Mouse (Mus musculus) lung, embryonic 15.5 days (tissue): ENCODE data around the gene Igf1. TPM values are rescaled to one million over a fixed set of nuclear protein-coding genes. Genes with fewer than 3 reads are reported as not detected.

Experiments used
- ATAC-seq: fragments of 200-750 bp; cut with Nextera tagmentation; 2 replicates; pipeline ENCODE4 v1.8.0; 2017; ENCODE audit warnings: moderate number of reproducible peaks, borderline replicate concordance; ENCODE audit not compliant: low FRiP score, low TSS enrichment; ENCODE audit errors: extremely low read depth
- H3K27ac ChIP-seq: fragments of 300-500 bp; sonication (generic); 2 replicates; pipeline ENCODE4 v1.5.1; 2015; ENCODE audit warnings: moderate library complexity, mild to moderate bottlenecking, inconsistent platforms
- H3K27me3 ChIP-seq: fragments of 300-500 bp; sonication (generic); 2 replicates; pipeline ENCODE4 v1.6.1; 2015; ENCODE audit warnings: inconsistent platforms
- H3K36me3 ChIP-seq: fragments of 300-500 bp; sonication (generic); 2 replicates; pipeline ENCODE4 v1.6.1; 2015; ENCODE audit warnings: inconsistent platforms
- H3K4me1 ChIP-seq: fragments of 300-500 bp; sonication (generic); 2 replicates; pipeline ENCODE4 v1.6.1; 2015; ENCODE audit warnings: inconsistent platforms
- H3K4me2 ChIP-seq: fragments of 300-500 bp; sonication (generic); 2 replicates; pipeline ENCODE4 v1.6.1; 2015; ENCODE audit warnings: inconsistent platforms, mild to moderate bottlenecking, moderate library complexity
- H3K4me3 ChIP-seq: fragments of 300-500 bp; sonication (generic); 2 replicates; pipeline ENCODE4 v1.5.1; 2015; ENCODE audit warnings: mild to moderate bottlenecking, inconsistent platforms
- H3K9ac ChIP-seq: fragments of 300-500 bp; sonication (generic); 2 replicates; pipeline ENCODE4 v1.6.1; 2015; ENCODE audit warnings: inconsistent platforms
- H3K9me3 ChIP-seq: fragments of 300-500 bp; sonication (generic); 2 replicates; pipeline ENCODE4 v1.6.1; 2016; ENCODE audit warnings: inconsistent platforms
- WGBS: fragments of 180-500 bp; shearing (Covaris S2); methylation state at CpG from one replicate; pipeline ENCODE4 v1.1.7; 2015; 5-methylcytosine and 5-hydroxymethylcytosine counted together
- polyA plus RNA-seq: library from polyadenylated mRNA; unstranded; fragments of >200 nt; fragmentation: Nextera tagmentation; extraction: Ambion mirVana; gene quantifications from 2 replicates; pipeline ENCODE4 v1.2.1, GENCODE M21; 2015

The Igf1 gene
- polyA plus RNA-seq, 1 experiment from 2014 or later: 77.1 TPM

DNA sequence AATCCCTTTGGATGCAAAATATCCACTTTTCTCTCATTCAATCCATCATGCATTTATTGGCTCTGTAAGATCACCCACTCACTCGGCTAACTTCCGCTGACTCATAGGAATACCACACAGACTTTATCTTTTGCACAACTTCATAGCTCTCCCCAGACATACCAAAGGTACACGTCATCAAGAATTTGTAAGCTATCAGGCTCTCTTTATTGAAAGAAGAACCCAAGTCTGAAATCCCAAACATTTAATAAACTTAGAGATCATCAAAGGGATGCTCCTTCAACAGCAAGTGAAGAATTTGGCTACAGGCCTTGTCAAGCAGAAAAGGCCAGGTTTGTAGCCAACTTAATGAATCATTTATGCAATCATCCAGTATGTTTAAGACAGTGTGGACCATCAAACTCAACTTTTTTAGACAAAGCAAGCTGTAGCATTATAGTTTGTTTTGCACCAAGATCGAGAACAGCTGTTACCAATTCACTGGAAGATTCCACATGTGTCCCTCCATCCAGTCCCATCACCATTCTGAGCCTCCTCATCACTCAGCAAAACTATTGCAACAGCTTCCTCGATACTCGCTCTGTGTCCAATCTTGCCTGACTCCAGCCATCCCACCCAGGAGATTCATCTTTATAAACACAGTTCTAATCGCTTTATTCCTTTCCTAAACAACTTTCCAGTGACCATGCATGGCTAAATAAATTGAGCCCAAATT, 22.2 kb downstream of the Igf1 start:
- WGBS: 44% methylated on average over 7 of the region's 7 CpGs
- Histone ChIP-seq H3K27me3 (no peaks in the 10 kb centered on the region), H3K9me3 (no peaks in the 10 kb centered on the region), H3K9ac (no peak overlapping the region), H3K27ac (peak overlapping the region; percentile 33; the same call in 1 of the 2 replicates), H3K4me3 (no peak overlapping the region), H3K4me2 (no peak overlapping the region), H3K4me1 (peaks cover 12% of the 10 kb centered on the region), H3K36me3 (no peaks in the 10 kb centered on the region)
- peak; percentile 93 for ATAC-seq

DNA sequence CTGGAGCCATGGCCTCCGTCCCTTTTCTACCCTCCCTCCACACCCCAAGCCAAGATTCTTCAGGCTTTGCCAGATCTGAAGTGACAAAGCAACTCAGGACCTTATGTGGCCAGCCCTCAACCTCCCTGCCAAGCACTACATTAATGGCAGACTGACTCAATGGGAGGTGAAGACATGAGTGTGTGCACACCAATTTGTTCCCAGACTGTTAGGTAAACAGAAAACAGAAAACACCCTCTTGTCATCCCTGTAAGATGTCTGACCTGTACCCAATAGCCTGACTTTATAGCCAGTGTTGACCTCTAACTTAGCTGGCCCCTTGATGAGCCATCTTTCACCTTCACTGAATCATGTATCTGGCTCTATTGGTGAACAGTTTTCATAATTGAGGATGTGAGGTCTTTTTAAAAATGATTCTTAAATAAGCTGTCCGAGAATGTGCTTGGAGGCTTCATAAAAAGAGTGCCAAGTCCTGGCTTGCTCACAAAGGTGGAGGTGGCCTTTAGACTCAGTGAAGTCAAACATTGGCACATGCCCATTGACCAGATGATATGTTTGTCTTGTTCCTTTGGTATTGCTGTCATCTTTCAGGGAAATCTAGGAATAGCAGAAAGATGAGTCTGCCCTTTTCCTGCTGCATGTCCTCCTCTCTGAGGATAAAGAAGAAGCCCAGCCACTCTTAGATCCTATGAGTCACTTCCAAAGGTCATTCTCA, 27.4 kb downstream of the Igf1 start:
- H3K4me2 ChIP-seq: no peak overlapping the region
- ATAC-seq: no peak
- peaks cover 4% of the 10 kb centered on the region; the same call in 1 of the 2 replicates for H3K4me1 ChIP-seq
- no peak overlapping the region for H3K27ac ChIP-seq
- no peak overlapping the region for H3K9ac ChIP-seq
- no peaks in the 10 kb centered on the region for H3K27me3 ChIP-seq
- H3K9me3 ChIP-seq: no peaks in the 10 kb centered on the region
- no peaks in the 10 kb centered on the region for H3K36me3 ChIP-seq
- H3K4me3 ChIP-seq: no peak overlapping the region
- 75% methylated on average over 2 of the region's 2 CpGs for WGBS

DNA sequence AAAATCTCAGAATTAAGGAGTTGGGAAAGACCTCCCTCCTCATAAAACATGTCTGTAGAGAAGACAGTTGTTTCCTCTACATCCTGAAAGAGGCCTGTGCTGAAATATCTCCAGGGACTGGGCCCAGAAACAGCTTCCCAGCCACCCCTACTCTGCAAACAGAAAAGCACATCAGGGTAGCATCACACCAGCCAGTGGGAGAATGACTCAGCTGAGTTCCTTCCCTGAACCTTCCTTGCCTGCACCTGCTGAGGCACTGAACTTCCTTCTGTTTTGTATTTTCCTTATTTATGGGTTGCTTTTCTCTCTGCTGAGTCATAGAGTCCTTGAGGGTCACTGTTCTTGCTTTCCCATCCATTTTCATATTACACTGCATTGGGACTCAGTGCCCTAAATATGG, 31.8 kb downstream of the Igf1 start:
- ATAC-seq: no peak
- H3K9me3 ChIP-seq: no peaks in the 10 kb centered on the region
- no peak overlapping the region for H3K4me3 ChIP-seq
- H3K27me3 ChIP-seq: no peaks in the 10 kb centered on the region
- H3K36me3 ChIP-seq: no peaks in the 10 kb centered on the region
- H3K4me2 ChIP-seq: no peak overlapping the region
- H3K9ac ChIP-seq: no peak overlapping the region
- H3K4me1 ChIP-seq: no peaks in the 10 kb centered on the region
- H3K27ac ChIP-seq: no peak overlapping the region

DNA sequence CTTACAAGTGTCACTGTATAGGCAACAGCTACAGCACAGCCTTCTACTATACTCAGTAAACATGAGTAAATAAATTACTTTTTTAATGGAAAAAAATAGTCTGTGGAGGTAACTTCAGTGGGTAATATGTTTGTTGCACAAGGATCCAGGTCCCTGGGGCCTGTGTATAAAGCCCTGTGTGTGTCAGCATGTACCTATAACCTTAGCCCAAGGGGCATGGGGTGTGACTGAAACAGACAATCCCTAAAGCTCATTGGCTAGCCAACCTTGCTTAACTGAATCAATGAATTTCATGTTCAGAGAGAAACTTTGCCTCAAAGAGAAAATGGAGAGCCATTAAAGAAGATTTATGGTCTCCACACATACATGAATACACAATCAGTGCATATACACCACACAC, 34.2 kb downstream of the Igf1 start:
- Histone ChIP-seq H3K27me3 (no peaks in the 10 kb centered on the region), H3K9me3 (no peaks in the 10 kb centered on the region), H3K4me1 (no peaks in the 10 kb centered on the region), H3K4me3 (no peak overlapping the region), H3K4me2 (no peak overlapping the region), H3K27ac (no peak overlapping the region), H3K9ac (no peak overlapping the region), H3K36me3 (no peaks in the 10 kb centered on the region)
- no peak for ATAC-seq

DNA sequence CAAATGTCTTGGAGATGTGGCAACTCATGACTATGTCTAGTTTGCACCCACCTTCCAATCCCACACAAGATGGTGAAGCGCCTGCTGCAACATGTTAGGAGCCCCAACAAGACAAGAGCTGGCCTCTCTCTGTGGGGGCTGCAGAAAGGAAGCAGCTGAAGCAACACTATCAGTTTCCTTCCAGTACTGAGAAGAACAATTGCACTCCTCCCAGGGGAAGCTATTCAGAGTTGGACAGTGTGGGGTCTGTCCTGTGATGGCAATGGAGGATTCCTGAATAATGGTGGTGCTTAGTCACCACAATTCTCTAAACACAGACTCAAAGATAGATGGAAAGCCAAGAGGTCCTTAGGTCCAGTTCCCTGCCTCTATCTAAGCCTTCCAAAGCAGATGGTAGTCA, 35.2 kb downstream of the Igf1 start:
- Histone ChIP-seq H3K4me3 (no peak overlapping the region), H3K9me3 (no peaks in the 10 kb centered on the region), H3K4me2 (no peak overlapping the region), H3K4me1 (no peaks in the 10 kb centered on the region), H3K36me3 (no peaks in the 10 kb centered on the region), H3K27me3 (no peaks in the 10 kb centered on the region), H3K9ac (no peak overlapping the region), H3K27ac (no peak overlapping the region)
- no peak for ATAC-seq
- WGBS: 96% methylated on average over 1 of the region's 1 CpGs

DNA sequence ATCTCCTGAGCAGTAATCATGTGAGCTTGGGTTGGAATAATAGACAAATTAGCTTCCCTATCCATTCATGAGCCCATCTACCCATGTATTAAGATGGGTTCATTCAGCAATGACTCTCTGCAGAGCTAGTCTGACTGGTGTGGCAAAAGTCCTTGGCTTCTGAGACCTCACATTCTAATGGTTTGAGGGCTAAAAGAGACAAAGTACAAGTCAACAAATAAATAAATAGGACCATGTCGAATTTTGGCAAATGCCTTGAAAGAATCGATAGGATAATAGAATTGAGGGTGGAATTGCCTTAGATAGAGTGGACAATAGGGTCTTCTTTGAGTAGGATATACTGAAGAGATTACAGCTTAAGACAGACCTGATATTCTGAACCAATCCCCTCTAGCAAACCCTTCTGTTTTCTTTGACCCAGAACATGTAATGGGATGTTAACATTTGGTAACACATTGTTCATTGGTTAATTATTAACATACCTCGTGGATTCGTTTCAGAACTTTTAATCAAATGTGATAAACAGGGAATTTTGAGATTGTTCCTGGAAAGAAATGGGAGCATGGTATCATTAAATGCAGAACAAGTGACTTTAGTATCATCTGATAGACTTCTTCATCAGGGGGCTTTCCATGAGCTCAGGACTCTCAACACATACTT, 36.5 kb downstream of the Igf1 start:
- 74% methylated on average over 4 of the region's 4 CpGs for WGBS
- H3K4me1 ChIP-seq: no peaks in the 10 kb centered on the region
- no peak for ATAC-seq
- no peaks in the 10 kb centered on the region for H3K27me3 ChIP-seq
- no peak overlapping the region for H3K4me2 ChIP-seq
- H3K9me3 ChIP-seq: no peaks in the 10 kb centered on the region
- no peak overlapping the region for H3K27ac ChIP-seq
- H3K36me3 ChIP-seq: no peaks in the 10 kb centered on the region
- no peak overlapping the region for H3K9ac ChIP-seq
- H3K4me3 ChIP-seq: no peak overlapping the region

DNA sequence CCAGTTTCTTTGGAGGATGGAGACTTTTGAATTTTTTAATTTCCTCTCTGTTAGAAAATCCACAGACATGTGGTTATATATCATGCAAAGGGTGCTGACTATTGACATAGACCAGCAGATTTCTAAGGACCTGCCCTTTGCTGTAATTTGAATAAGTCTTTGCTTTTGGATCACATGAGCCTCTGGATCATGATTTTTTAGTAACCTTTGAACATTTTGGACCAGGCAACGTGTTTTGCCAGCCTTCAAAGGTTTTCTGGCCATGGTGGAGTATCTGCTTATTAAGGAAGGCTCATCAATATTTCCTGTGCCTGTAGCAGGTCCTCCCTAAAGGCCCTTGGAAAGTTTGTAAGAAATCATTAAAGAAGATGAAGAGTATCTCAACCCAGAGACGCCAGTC, 37.3 kb downstream of the Igf1 start:
- ATAC-seq: no peak

DNA sequence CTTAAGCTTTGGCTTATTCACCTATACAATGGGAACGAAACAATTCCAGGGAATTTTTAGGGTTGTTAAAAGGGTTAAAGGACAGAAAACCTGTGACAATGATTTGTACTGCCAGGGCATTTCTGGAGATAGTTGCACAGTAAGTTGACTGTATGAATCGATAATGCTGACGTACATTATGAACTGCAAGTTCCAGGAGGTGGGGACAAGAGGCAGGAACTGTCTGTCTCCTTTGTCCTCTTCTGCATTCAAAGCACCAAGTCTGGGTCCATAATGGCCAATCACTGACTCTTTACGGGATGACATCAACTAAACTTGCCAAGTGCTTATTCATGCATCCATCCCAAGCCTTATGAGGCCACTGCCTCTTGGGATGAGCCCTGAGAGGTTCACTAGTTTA, 39.3 kb downstream of the Igf1 start:
- Histone ChIP-seq H3K4me2 (no peak overlapping the region), H3K27me3 (no peaks in the 10 kb centered on the region), H3K4me1 (no peaks in the 10 kb centered on the region), H3K27ac (no peak overlapping the region), H3K9ac (no peak overlapping the region), H3K9me3 (no peaks in the 10 kb centered on the region), H3K4me3 (no peak overlapping the region), H3K36me3 (no peaks in the 10 kb centered on the region)
- 91% methylated on average over 4 of the region's 4 CpGs for WGBS
- no peak for ATAC-seq

More for the DNA sequence above, 37.3 kb downstream of the Igf1 start:
- no peaks in the 10 kb centered on the region for H3K36me3 ChIP-seq
- no peaks in the 10 kb centered on the region for H3K4me1 ChIP-seq
- no peaks in the 10 kb centered on the region for H3K9me3 ChIP-seq
- H3K27me3 ChIP-seq: no peaks in the 10 kb centered on the region
- H3K4me2 ChIP-seq: no peak overlapping the region
- H3K9ac ChIP-seq: no peak overlapping the region
- H3K27ac ChIP-seq: no peak overlapping the region
- WGBS: 56% methylated on average over 2 of the region's 2 CpGs
- H3K4me3 ChIP-seq: no peak overlapping the region

DNA sequence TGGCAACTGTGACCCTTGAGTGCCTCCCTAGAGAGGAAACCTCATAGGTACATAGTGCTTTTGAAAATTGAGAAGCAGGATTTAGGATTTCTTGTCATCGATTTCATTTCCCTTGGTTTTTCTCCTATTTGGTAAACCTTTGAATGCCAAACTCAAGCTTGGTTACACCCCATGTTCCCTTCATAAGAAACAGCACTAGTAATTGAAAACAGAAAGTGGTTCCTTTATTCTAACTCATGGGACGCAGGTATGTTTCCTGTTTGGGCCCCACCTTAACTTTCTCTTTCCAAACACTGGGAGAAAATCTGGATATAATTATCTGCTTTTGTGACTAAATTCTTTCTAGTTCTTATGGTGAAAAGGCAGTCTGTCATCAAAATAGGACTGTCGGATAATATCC, 40.8 kb downstream of the Igf1 start:
- Histone ChIP-seq H3K27me3 (no peaks in the 10 kb centered on the region), H3K36me3 (no peaks in the 10 kb centered on the region), H3K4me1 (no peaks in the 10 kb centered on the region; the same call in 1 of the 2 replicates), H3K9me3 (no peaks in the 10 kb centered on the region), H3K9ac (no peak overlapping the region), H3K4me2 (no peak overlapping the region), H3K4me3 (no peak overlapping the region), H3K27ac (no peak overlapping the region)
- WGBS: 88% methylated on average over 3 of the region's 3 CpGs
- ATAC-seq: no peak

DNA sequence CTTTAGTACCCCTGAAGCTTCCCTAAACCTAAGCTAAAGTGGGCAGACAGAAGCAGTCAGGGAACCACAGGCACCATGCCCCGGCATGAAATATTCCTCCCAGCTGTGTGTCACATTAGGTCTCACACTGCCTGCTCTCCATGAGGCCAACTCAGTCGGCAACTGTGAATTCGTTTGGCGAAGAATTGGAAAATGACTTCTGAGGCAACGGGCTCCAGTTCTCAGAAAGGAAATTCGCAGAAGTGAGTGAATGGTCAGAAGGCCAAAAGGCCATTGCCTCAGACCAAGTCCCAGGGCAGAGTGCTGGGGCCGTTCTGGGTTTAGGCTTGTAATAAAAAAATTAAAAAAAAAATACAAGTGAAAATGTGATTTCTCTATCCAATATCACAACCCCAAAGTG, 43.9 kb downstream of the Igf1 start:
- ATAC-seq: no peak
- H3K27ac ChIP-seq: no peak overlapping the region
- 76% methylated on average over 7 of the region's 7 CpGs for WGBS

DNA sequence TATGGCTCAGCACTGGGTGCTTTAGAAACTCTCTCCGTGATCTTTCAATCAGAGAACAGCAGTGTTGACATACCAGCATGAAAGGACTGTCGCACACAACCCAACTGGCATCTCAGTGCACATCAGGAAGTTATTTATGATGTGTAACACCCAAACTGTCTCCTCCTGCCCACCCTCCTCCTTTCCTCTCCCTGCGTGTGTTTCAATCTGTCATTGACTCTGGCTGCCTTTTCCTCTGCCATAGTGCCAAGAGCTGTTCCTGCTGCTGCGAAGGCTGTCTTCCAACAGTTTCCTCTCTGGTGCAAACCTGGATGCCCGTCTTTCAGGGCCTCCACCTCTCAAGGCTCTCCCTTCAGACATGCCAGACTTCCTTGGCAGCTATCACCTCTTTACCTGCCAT, 46.3 kb downstream of the Igf1 start:
- peak; percentile 11; the same call in 1 of the 2 replicates for ATAC-seq
- Histone ChIP-seq H3K4me2 (no peak overlapping the region), H3K36me3 (no peaks in the 10 kb centered on the region), H3K9ac (no peak overlapping the region), H3K27ac (no peak overlapping the region), H3K4me1 (peaks cover 11% of the 10 kb centered on the region; the same call in 1 of the 2 replicates), H3K4me3 (no peak overlapping the region), H3K27me3 (no peaks in the 10 kb centered on the region), H3K9me3 (no peaks in the 10 kb centered on the region)
- WGBS: 29% methylated on average over 5 of the region's 5 CpGs

More for the DNA sequence above, 43.9 kb downstream of the Igf1 start:
- Histone ChIP-seq H3K27me3 (no peaks in the 10 kb centered on the region), H3K4me2 (no peak overlapping the region), H3K36me3 (no peaks in the 10 kb centered on the region), H3K4me3 (no peak overlapping the region), H3K4me1 (peaks cover 11% of the 10 kb centered on the region; the same call in 1 of the 2 replicates), H3K9me3 (no peaks in the 10 kb centered on the region), H3K9ac (no peak overlapping the region)

DNA sequence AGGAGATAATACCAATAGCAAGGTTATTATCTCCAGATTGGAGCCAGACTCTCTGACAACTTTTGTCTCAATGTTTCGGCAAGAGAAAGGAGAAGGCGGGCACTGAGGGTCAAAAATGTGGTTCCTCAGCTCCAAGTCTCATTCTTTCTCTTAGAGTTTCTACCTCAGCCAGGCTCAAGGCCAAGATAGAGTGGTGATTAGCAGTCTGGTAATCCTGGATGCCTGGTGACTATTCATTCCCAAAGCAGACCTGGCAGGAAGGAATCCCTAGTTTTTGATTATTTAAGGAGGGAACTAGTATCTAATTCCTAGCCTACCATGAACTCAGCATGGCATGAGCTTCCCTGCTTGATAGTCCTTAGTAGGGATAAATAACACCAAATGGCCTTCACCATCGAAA, 47.0 kb downstream of the Igf1 start:
- Histone ChIP-seq H3K4me1 (peaks cover 11% of the 10 kb centered on the region; the same call in 1 of the 2 replicates), H3K36me3 (no peaks in the 10 kb centered on the region), H3K4me2 (no peak overlapping the region), H3K27ac (no peak overlapping the region), H3K9ac (no peak overlapping the region), H3K4me3 (no peak overlapping the region), H3K9me3 (no peaks in the 10 kb centered on the region), H3K27me3 (no peaks in the 10 kb centered on the region)
- WGBS: 79% methylated on average over 3 of the region's 3 CpGs
- ATAC-seq: no peak
